Mouse (Mus musculus) heart, adult 2 months (tissue): ENCODE results near the gene Foxf2. TPM values are rescaled to one million over a fixed set of nuclear protein-coding genes. Genes with fewer than 3 reads are reported as not detected.

Experiments used
- DNase-seq, 2 experiments: peaks; one replicate each; pipeline ENCODE4 v3.0.0; 2021
- H3K27ac ChIP-seq: fragments of 200-600 bp; 2 replicates; pipeline ENCODE4 v1.8.1; 2022
- H3K27me3 ChIP-seq: fragments of 200-500 bp; 2 replicates; pipeline ENCODE4 v1.6.1; 2012; ENCODE audit warnings: mild to moderate bottlenecking, low read length, inconsistent platforms, mixed read lengths; ENCODE audit not compliant: control insufficient read depth, insufficient read depth
- H3K36me3 ChIP-seq: fragments of 200-500 bp; 2 replicates; pipeline ENCODE4 v1.6.1; 2012; ENCODE audit warnings: low read length, inconsistent platforms; ENCODE audit not compliant: control insufficient read depth, insufficient read depth
- H3K4me1 ChIP-seq: fragments of 200-500 bp; 2 replicates; pipeline ENCODE4 v1.6.1; 2011; ENCODE audit warnings: low read length; ENCODE audit not compliant: control insufficient read depth, insufficient read depth
- H3K4me3 ChIP-seq: fragments of 200-600 bp; 2 replicates; pipeline ENCODE4 v1.8.1; 2022
- H3K79me2 ChIP-seq: fragments of 200-500 bp; replicated peaks from 2 replicates; pipeline ENCODE4 v1.6.1; 2012; ENCODE audit warnings: mild to moderate bottlenecking, inconsistent platforms, low read length, moderate library complexity, mixed read lengths; ENCODE audit not compliant: control insufficient read depth, insufficient read depth
- H3K9ac ChIP-seq: fragments of 200-500 bp; 2 replicates; pipeline ENCODE4 v1.6.1; 2012; ENCODE audit warnings: low read depth, mild to moderate bottlenecking, control low read depth, inconsistent platforms, low read length, mixed read lengths
- CTCF ChIP-seq: fragments of 200-600 bp; IDR thresholded peaks from 2 replicates; pipeline ENCODE4 v1.8.1; 2022; ENCODE audit warnings: antibody characterized with exemption, mild to moderate bottlenecking, moderate library complexity
- EP300 ChIP-seq: fragments of 200-500 bp; IDR thresholded peaks from 2 replicates; pipeline ENCODE4 v1.6.1; 2011; ENCODE audit warnings: low read depth, low read length, control low read depth; ENCODE audit not compliant: insufficient read depth
- POLR2A ChIP-seq: fragments of 200-500 bp; IDR thresholded peaks from 2 replicates; pipeline ENCODE4 v1.6.1; 2011; ENCODE audit warnings: mild to moderate bottlenecking, low read depth, low read length, control low read depth; ENCODE audit not compliant: insufficient read depth
- WGBS: fragments of 180-500 bp; shearing (Covaris S2); methylation state at CpG from one replicate; pipeline ENCODE4 v1.1.7; 2018; 5-methylcytosine and 5-hydroxymethylcytosine counted together
- intact Hi-C: fragments of 180-260 bp; cut with DNase I; formaldehyde crosslinking; loops from one replicate; pipeline ENCODE4 v1.15.1; 2025
- polyA plus RNA-seq: library from polyadenylated mRNA; depleted of rRNA; stranded (reverse); fragments of >200 nt; gene quantifications from 2 replicates; pipeline ENCODE4 v1.2.3, GENCODE M21; 2012
- total RNA-seq, 2 experiments: library from RNA; stranded (reverse); gene quantifications; 2 replicates each; pipeline ENCODE4 v1.2.3; 2021

Foxf2 gene
- total and polyA plus RNA-seq, 3 experiments = 0.10 to 0.27 TPM; not detected in 1

DNA sequence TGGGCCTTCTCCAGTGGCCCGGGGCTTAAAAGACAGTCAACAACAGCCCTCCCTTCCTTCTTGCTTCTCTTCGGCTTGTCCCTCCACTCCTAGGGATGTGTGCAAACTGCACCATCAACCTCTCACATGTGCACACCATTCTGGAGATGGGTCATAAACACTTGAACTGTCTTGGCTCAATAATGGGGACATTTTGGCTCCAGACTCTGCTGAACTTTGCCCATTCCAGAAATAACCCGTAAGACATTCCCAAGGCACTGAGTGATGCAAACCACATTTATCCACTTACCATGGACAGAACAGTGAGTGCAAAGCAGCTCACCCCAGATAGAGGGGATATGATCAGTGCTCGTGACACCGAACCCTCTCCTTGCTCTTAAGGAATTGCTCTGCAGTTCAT lies 26.0 kb upstream of the Foxf2 start:
- H3K79me2 ChIP-seq = no peaks in the 10 kb centered on the region
- no peak overlapping the region for H3K27ac ChIP-seq
- no peaks in the 10 kb centered on the region for H3K27me3 ChIP-seq
- H3K36me3 ChIP-seq = no peaks in the 10 kb centered on the region
- H3K9ac ChIP-seq = no peak overlapping the region
- 71% methylated on average over 5 of the region's 5 CpGs for WGBS
- H3K4me1 ChIP-seq = no peaks in the 10 kb centered on the region
- DNase-seq = no peak
- TF ChIP-seq POLR2A = no peak
- no peak for TF ChIP-seq EP300
- TF ChIP-seq CTCF = no peak
- no peak overlapping the region for H3K4me3 ChIP-seq
- intact Hi-C loops = no loop called here

DNA sequence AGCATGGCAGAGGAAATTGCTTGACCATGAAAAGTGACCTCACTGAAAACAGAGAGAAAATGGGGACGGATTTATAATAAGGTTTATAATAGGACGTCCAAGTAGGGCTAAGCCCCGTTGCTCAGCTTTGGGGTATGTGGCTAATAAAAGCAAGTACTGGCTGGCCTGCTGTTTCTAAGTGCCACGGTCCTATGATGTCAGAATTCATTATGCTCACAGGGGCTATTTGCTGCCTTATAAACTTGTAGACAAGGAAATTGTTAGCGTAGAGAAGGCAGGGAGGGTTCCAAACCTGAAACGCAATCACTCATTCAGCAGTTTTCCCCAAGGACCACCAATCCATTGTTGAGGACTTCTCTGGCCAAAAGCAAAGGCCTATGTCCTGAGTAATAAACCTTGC lies 21.7 kb upstream of the Foxf2 start:
- no peak overlapping the region for H3K4me3 ChIP-seq
- no peaks in the 10 kb centered on the region for H3K4me1 ChIP-seq
- no peak overlapping the region for H3K27ac ChIP-seq
- H3K27me3 ChIP-seq = no peaks in the 10 kb centered on the region
- DNase-seq = no peak
- intact Hi-C loops = no loop called here
- no peak overlapping the region for H3K9ac ChIP-seq
- no peaks in the 10 kb centered on the region for H3K36me3 ChIP-seq
- 82% methylated on average over 6 of the region's 6 CpGs for WGBS
- TF ChIP-seq POLR2A (no peak), EP300 (no peak), CTCF (no peak)
- no peaks in the 10 kb centered on the region for H3K79me2 ChIP-seq

DNA sequence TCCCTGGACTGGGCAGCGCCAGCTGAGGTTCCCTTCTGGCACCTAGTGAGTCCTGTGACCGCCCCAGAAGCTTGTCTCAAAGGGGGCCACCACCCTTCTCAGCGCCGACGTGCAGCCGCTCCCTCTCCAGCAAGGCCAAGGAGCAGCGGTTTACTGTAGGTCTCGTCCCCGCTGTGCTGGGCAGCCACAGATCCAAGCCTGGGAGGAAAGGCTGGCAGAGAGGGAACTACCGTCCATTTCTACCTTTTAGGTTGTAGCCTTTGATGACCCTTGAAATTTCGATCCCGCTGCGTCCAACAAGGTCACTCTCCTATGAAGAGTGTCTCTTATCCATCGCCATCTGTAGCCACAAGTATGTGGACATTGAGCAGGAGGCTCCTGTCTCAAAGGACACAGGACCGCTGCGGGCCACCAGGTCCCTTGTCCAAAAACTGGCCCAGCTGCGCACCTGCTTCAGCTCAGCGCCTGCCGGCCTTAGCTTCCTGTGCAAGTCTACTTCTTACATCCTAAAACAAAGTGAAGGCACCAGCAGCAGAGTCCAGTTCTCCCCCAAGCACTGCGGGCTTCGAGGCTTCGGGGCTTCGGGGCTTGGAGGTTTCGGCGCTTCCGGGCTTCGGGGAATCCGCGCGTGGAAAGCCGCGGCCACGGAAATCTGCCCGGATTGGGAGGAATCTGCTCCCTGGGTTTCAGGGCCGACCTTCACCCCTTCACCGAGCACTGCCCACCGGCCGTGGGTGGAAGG lies 10.7 kb upstream of the Foxf2 start:
- H3K79me2 ChIP-seq = no peaks in the 10 kb centered on the region
- WGBS = 5% methylated on average over 38 of the region's 38 CpGs
- H3K27ac ChIP-seq = no peak overlapping the region
- H3K27me3 ChIP-seq = peaks cover 22% of the 10 kb centered on the region
- TF ChIP-seq CTCF = no peak
- no peak for TF ChIP-seq EP300
- TF ChIP-seq POLR2A = no peak
- H3K4me1 ChIP-seq = no peaks in the 10 kb centered on the region
- no peak overlapping the region for H3K4me3 ChIP-seq
- intact Hi-C loops = loop anchor here (5.0 kb wide), 2 partner anchors 618 to 723 kb away; no protein-coding TSS in a partner anchor
- H3K9ac ChIP-seq = no peak overlapping the region
- no peaks in the 10 kb centered on the region for H3K36me3 ChIP-seq
- DNase-seq = no peak

DNA sequence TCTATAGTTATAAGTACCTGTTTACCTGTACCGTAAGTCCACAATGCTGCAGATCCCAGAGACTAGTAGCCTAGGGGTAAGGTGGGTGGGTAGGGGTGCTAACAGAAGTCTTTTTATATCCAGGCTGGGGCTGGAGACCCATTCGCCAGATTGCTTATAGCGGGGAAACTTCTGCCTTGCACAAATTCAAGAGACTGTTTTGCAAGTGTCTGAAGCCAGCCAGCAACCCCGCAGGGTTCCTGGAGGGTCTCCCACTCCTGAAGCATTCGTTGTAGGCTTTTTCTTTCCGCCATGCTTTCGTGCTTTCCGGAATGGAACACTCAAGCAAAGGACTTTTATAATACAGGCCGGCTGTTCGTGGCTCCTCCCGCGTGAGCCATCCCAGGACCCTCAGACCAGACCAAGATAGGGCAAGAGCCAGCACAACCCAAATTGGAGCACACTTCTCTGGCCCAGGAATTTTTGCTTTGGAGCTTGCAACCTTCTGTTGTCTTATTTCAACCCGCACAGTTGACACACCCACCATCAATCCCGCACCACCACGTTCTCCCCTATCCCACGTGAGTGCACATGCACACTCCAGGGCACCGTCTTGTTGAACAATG lies 10.0 kb upstream of the Foxf2 start:
- intact Hi-C loops = loop anchor here (5.0 kb wide), 2 partner anchors 618 to 723 kb away; no protein-coding TSS in a partner anchor
- WGBS = 5% methylated on average over 17 of the region's 17 CpGs
- DNase-seq = no peak
- H3K4me3 ChIP-seq = no peak overlapping the region
- H3K27me3 ChIP-seq = peaks cover 23% of the 10 kb centered on the region
- TF ChIP-seq CTCF (no peak), EP300 (no peak), POLR2A (no peak)
- no peak overlapping the region for H3K9ac ChIP-seq
- H3K79me2 ChIP-seq = no peaks in the 10 kb centered on the region
- no peaks in the 10 kb centered on the region for H3K4me1 ChIP-seq
- no peak overlapping the region for H3K27ac ChIP-seq
- H3K36me3 ChIP-seq = no peaks in the 10 kb centered on the region

DNA sequence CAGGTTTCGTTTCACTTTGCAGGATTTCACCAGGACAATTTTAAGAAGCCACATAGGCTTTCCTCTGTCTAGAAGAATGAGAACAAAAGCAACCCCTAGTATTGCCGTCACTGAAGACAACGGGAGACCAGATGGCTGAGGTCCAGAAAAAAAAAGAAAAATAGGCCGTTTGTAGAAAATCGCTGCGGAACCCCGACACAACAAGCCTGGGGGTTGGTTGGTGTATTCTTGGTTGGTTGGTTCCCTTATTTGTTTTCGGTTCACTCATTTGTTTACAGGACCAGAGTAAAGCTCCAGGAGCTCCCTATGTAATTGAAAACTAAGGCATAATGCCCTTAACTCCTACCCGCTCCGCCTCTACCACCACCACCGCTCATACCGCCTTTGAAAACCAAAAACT lies 7.6 kb upstream of the Foxf2 start:
- H3K4me1 ChIP-seq = no peaks in the 10 kb centered on the region
- no peak overlapping the region for H3K27ac ChIP-seq
- H3K79me2 ChIP-seq = no peaks in the 10 kb centered on the region
- intact Hi-C loops = loop anchor here (1.0 to 5.0 kb wide), 4 partner anchors 411 to 726 kb away; no protein-coding TSS in a partner anchor
- DNase-seq = no peak
- H3K4me3 ChIP-seq = peak overlapping the region; percentile 17; the same call in 1 of the 2 replicates
- 2% methylated on average over 12 of the region's 12 CpGs for WGBS
- peaks cover 25% of the 10 kb centered on the region for H3K27me3 ChIP-seq
- TF ChIP-seq POLR2A (no peak), CTCF (no peak), EP300 (no peak)
- H3K9ac ChIP-seq = no peak overlapping the region
- H3K36me3 ChIP-seq = no peaks in the 10 kb centered on the region

DNA sequence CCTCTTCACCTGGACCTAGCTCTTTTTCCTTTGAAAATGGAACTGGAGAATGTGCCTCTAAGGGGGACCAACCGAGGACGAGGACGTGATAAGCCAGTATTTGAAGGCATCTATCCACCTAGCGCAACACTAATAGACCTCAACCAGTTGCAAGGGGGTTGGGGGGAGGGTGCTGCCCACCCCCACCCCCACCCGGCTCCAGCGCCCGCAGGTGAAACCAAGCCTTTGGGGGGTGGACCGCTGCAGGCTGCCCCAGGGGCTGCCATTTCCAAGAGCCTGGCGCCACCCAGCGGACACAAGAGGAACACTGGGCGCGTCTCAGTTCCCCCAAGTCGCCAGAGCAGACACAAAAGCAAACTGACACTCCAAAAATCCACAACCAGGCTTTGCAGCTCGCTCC lies 7.2 kb upstream of the Foxf2 start:
- Histone ChIP-seq H3K36me3 (no peaks in the 10 kb centered on the region), H3K4me3 (peak overlapping the region; percentile 17; the same call in 1 of the 2 replicates), H3K27me3 (peaks cover 21% of the 10 kb centered on the region), H3K79me2 (no peaks in the 10 kb centered on the region), H3K4me1 (no peaks in the 10 kb centered on the region), H3K27ac (no peak overlapping the region), H3K9ac (no peak overlapping the region)
- TF ChIP-seq EP300 (no peak), POLR2A (no peak), CTCF (peak; percentile 86)
- intact Hi-C loops = loop anchor here (1.0 to 5.0 kb wide), 4 partner anchors 411 to 726 kb away; no protein-coding TSS in a partner anchor
- DNase-seq = peak; percentile 54 to 71
- under 1% methylated on average over 14 of the region's 14 CpGs for WGBS
